Mouse (Mus musculus): ENCODE data around the gene Rpa1.

Gene Rpa1

GRCm38 (mm10) chr11:75263274-75263963 lies 84.7 kb downstream of the Rpa1 start:
- DNase-seq (ENCODE audit: low spot score in 2 of 2) = no peak

DNA sequence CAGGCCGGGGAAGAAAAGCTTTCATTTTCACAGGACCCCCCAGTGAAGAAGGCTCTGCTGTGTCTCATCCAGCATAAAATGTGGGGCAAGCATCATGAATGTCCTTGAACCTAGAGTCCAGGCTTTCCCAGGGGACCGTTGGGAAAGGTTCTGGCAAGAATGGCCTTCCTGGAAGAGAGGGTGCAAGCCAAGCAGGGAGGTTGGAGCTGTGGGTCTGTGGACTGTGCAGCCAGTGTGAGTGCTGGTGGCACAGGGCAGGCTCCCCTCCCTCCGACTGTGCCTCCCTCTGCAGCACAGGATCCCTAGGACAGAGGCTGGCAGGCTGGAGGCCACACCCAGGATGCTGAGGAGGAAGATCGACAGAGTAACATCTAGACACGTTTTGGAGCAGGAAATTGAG lies 85.3 kb downstream of the Rpa1 start:
- no peak for DNase-seq (ENCODE audit: low spot score in 2 of 2)

DNA sequence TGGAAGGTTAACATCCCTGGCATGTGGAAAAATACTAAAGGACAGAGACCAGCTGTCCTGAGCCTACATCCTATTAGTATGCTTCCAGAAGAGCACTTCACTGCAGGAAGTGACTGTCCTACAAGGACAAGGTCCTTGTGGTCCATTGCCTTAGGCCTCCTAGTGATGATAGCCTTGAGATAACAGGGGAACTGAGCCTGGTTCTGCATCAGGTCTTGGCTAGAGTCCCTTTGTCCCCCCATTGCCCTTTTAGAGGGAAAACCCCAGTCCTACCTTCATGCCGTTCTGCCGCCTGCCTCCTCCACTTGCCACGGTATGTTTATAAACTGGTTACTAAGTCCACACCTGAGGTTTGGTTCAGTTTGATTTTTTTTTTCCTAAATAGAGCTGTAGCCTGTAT lies 85.9 kb downstream of the Rpa1 start:
- no peak for DNase-seq (ENCODE audit: low spot score in 2 of 2)

DNA sequence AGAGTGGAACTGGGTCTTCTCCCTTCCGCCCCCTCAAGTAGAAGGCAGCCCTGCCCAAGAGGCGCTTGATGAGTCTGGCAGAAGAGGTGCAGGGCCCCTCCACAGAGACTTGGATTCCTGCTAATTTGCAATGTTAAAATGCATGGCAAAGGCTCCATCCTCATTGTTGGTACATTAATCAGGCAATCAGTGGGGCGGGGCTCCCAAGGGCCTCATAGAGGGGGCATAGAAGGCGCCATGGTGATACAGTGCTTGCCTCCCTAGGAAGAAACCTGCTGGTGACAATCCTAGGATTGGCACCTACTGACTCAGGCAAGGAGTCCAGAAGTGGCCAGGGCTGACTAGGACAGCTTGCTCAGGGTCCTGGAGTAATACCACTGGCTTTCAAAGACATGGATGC lies 86.4 kb downstream of the Rpa1 start:
- no peak for DNase-seq (ENCODE audit: low spot score in 2 of 2)

GRCm38 (mm10) chr11:75261016-75261415 lies 87.1 kb downstream of the Rpa1 start:
- DNase-seq (ENCODE audit: low spot score in 2 of 2) = no peak

- peak in 1 of 2 experiments; percentile 69 for DNase-seq (ENCODE audit: low spot score in 2 of 2)
Measured at GRCm38 (mm10) chr11:75259996-75260561, 88.0 kb downstream of the Rpa1 start.

- DNase-seq (ENCODE audit: low spot score in 2 of 2) = no peak
Measured at GRCm38 (mm10) chr11:75259416-75259815, 88.7 kb downstream of the Rpa1 start.

GRCm38 (mm10) chr11:75257056-75257648 lies 91.0 kb downstream of the Rpa1 start:
- no peak for DNase-seq (ENCODE audit: low spot score in 2 of 2)

DNA sequence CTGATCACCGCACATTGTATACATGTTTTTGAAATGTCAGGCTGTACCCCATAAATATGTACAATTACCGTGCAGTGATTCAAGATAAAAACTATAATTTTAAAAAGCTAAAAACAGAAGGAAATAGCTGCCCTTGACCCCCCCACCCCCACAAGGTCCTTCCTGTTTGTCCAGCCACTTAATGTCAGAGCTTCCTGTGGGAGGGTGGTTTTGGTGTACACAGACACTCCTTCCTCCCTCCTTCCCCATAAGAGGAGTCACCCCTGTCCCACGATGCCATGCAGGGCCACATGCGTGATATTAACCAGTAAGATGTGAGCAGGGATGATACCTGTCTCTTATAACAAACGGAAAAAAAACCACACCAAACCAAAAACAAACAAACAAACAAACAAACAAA lies 92.8 kb downstream of the Rpa1 start:
- no peak for DNase-seq (ENCODE audit: low spot score in 2 of 2)

- peak; percentile 70 to 78 for DNase-seq (ENCODE audit: low spot score in 2 of 2)
Measured at GRCm38 (mm10) chr11:75254252-75254912, 93.7 kb downstream of the Rpa1 start.

GRCm38 (mm10) chr11:75251557-75252070 lies 96.5 kb downstream of the Rpa1 start:
- DNase-seq (ENCODE audit: low spot score in 2 of 2) = no peak

DNA sequence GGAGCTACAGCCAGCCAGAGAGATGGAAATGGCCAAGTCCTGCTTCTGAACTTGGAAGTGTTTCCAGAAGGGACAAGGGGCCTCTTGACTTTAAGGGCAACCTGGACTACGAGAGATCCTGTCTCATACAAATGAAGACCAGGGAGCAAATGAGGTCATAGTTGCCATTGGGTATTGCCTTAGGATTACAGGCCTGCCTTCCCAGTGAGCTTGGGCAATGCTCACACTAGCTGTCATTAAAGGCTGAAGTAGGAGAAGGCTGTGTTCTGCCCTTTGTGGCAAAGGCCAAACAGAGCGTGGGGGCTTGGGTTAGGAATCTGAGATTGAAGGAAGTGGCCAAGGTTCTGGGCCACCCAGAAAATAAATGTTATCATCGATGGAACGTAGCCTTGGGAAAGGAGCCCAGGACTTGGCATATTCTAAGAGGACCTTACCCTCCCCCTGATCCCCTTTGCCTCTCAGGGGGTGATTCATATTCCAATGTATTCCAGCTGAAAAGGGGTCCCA lies 97.1 kb downstream of the Rpa1 start:
- no peak for DNase-seq (ENCODE audit: low spot score in 2 of 2)

DNA sequence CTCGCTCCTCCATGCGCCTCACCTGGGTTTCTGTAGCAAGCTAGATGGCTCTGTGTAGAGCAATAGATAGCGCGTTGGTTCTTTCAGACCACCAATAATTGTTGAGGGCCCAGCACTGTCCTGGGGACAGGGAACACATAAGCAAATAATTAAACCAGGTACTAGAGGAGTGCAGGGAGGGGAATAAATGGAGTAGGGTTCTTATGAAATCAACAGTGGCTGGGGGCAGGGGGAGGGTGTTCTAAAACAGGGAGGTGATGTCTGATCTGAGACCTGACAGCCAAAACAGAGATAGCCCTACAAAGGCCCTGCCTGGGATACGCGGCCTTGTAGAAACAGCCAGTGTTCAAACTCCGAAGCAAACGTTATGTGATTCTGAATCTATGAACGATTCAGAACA lies 98.5 kb downstream of the Rpa1 start:
- no peak for DNase-seq (ENCODE audit: low spot score in 2 of 2)
